Mouse (Mus musculus) adrenal gland, postnatal 14 days (tissue): Measurements from ENCODE around the gene Pla2g15. TPM values are rescaled to one million over a fixed set of nuclear protein-coding genes. Genes with fewer than 3 reads are reported as not detected.

ENCODE experiments used
- DNase-seq: peaks from one replicate; pipeline ENCODE4 v3.0.0; 2021; ENCODE audit warnings: mixed read lengths
- total RNA-seq: library from RNA; stranded (reverse); gene quantifications from 2 replicates; pipeline ENCODE4 v1.2.3, GENCODE M21; 2021

Gene Pla2g15
- total RNA-seq, 1 experiment from 2014 or later, result 13.5 TPM

DNA sequence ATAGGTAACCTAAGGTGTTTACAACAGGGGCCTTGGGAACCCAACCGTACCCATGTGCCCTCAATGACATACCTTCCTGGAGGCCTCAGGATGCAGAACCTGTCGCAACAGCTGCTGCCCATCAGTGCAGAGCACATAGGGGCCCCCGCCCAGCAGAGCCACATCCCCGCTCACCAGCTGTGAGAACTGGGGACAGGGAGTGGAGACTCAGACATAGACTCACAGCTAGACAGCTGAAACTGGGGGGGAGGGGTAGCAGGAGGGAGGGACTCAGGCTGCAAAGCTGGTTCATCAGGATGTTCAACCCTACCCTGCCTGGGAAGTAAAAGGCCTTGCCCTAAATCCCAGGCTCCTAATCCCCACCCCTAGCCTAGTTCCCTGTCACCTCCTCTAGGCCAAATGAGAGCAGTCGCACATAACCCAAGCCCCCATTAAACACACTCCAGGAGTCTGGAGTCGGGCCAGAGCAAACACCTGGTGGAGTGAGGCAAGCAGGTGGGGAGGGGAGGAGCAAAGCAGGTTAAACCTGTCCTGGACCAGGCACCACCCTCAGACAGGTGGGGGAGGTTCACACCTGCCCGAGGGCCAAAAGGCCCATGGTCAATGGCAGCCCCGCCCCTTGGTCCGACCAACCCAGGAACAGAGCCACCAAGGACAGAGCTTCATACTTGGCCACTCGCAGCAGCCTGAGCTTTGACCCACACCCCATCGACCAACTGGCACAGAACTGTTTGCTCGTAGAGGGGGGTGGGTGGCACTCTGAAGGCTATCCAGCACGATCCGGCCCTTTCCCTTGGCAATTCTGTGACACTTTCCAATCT lies 15.2 kb upstream of the Pla2g15 start:
- peak; percentile 43 for DNase-seq

DNA sequence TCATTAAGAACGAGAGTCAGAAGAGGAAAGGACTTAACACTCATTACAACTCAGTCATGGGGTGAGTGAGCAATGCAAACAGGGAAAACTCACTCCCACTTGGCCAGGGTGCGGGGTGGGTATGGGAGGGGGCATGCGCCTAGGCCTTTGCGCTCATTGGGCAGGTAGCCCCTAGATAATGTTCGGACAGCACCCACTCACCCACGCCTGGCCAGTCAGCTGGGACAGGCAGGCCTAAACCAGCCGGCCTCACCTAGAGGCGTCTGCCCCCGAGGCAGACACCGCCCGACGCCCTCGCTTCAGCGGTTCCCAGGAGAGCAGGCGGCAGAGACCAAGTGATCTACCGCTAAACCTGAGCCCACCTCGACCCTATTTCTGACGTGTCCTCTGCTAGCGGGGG lies 14.5 kb upstream of the Pla2g15 start:
- peak; percentile 32 for DNase-seq

DNA sequence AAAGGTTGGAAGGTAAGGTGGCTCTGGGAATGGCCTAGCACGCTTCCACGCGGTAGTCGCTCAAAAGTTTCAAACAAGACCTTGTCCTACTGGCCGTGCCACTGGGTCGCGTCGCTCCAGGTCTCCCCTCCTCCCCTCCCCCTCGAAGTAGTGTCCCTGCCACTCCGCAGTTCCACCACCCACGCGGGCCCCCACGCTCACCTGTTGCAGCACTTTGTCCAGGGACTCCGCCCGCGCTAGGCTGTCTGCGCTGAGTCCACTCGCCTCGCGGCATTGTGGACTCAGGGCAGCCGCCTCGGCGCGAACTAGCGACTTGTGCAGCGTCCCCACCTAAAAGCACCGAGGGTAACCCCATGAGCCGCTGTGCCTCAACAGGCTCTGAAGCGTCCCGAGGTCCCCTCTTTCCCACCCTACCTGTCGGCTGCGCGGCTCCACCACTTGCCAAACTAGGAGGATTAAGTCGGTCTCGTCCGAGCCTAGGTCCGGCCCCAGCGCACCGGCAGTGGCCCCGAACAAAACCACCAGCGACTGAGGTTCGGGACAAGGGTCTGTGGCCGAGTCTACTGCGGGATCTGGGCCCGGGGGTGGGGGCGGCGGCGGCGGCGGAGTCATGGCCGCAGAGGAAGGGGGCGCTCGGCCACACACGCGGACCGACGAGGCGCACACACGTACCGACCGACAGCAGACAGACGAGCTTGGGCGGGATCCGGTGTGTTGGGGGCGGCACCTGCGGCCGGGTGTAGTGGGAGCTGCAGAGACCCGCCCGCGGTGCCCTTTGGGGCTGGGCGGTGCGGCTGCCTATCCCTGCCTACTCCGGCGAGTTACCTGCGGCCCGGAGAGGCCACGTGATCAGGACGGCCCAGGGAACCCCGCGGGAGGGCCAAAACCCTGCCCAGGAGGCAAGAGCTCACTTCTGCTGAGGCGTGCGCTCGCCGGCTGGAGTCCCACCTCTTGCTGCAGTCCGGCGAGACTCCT lies 13.8 kb upstream of the Pla2g15 start, which contains the start of gene Esrp2:
Gene Esrp2 (minus strand): TSS at position 819 of the 975 bp plus-strand sequence.
- peak; percentile 78 for DNase-seq

DNA sequence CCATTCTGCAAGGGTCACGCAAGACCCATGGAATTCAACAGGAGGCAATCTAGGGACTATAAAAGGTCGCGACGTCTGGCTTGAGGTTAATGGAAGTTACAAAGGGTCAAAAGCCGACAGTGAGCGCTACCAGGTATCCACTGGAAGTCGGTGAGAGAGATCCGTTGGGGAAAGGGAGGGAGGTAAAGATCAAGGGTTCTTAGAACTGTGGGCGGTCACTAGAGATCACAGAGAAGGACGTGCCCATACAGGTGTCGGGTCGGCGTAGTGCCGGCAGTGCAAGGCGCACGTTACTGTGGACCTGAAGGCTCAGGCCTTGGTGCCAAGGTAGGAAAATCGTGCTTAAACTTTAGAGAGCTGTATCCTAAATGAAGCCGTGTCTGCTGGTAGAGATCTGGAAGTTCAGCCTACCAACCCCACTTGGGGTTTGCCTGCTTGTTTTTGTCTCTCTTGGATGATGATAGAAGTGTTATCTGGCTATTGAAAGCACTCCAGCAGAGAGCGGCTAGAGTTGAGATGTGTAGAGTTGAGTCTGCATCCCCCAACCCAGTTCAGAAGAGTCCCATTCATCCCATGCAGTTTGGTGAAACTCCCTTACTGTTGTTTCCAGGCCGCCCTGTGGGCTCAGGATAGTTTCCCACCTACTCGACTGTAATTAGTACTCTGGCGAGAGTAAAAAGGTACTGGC lies 12.8 kb upstream of the Pla2g15 start:
- peak; percentile 20 for DNase-seq

DNA sequence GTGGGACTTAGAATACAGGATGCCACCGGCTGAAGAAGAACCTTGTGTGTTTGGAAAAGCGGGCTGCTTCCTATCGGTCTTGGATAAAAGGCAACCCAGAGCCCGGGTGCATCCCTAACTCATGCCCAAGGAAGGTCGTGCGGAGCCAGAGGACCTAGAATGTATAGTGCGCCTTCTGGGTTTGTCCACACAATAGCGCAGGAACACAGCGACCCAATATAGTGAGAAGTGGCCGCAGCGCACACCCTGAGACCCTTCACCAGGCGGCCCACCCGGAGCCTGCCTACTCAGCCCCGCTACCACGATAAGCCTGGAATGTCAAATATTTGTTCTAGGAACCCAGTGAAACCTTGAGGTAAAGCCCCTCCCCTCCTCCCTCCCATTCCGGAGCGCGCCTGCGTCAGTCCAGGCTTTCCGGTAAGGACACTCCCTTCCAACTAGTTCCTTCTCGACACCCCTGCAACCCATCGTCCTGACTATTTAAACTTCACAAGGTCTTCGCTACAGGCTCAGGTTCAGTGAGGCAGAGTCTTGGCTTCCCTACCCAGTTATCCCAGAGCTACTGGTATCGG lies 12.2 kb upstream of the Pla2g15 start:
- peak; percentile 84 for DNase-seq

DNA sequence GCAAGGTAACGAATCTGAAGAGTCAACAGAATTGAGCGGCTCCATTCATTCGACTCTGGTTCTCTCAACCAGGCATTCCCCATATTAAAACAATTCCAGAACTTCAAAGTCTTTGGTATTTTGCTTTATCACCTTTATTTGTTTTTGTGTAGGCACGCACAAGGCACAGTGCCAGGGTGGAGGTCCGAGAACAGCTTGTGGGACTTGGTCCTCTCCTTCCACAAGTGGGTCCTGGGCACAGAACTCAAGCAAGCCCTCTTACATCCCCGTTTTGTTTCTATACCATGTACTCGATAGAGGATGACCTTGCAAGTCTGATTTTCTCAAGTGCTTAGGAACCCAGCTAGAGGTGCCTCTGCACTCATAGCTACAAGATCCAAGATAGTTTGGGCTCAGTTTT lies 11.6 kb upstream of the Pla2g15 start:
- no peak for DNase-seq

DNA sequence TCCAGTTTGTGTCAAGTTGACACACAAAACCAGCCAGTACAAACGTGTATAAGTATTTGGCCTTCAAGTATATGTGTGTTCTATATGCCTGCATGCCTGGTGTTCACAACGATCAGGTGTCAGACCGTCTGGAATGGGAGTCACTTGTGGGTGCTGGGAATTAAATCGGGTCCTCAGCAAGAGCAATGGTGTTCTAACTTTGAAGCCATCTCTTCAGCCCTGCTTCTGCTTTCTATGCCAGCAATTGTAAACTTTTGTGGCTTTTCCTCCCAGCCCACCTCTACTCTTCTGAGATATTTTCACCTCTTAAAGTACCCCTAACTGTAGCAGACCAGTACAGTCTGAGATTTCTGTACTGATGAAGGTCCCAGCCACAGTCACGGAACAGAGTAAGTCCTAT lies 10.0 kb upstream of the Pla2g15 start:
- DNase-seq, result no peak

DNA sequence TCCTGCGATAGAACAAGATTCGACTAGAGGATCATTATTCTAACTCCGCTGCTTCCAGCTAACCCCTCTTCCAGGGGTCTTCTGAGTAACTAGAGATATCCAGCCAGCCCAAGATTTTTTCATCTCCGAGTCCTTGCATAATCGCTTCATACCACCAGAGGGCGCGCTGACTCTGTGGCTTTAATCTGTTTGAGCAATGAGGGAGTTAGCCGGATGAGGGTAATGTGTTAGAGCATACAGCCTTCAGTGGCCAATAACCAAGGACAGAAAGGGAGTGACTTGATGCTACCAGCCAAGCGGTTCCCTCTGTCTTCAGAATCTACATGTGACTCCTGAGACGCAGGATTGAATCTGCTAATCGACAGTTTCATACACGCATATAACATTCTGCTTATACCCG lies 9.4 kb upstream of the Pla2g15 start:
- peak; percentile 91 for DNase-seq

DNA sequence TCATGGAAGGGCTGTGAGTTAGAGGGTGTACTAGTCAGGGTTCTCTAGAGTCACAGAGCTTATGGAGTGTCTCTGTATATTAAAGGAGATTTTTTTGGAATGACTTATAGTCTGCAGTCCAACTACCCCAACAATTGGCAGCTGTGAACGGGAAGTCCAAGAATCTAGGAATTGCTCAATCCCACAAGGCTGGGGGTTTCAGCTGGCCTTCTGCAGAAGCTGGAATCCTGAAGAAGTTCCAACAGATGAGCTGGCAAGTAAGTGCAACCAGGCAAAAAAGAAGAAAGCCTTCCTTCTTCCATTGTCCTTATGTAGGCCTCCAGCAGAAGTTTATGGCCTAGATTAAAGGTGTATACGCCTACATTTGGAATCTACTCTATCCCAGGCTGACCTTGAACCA lies 4.9 kb upstream of the Pla2g15 start:
- DNase-seq, result peak; percentile 47

DNA sequence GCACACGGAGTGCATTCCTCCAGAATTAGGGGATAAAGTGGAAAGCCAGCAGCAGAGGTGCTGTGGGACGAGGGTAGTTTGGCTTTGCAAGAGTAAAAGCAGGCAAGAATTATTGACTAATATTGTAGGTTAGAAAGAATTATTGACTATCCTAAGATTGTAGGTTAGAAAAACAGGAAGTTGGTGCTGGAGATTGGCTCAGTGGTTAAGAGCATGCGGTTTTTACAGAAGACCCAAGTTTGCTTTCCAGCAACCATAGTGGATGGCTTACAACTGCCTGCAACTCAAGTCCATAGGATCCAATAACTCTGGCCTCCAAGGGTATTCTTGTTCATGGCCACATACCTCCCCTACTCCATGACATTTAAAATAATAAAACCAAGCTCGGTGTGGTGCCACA lies 4.2 kb upstream of the Pla2g15 start:
- no peak for DNase-seq

DNA sequence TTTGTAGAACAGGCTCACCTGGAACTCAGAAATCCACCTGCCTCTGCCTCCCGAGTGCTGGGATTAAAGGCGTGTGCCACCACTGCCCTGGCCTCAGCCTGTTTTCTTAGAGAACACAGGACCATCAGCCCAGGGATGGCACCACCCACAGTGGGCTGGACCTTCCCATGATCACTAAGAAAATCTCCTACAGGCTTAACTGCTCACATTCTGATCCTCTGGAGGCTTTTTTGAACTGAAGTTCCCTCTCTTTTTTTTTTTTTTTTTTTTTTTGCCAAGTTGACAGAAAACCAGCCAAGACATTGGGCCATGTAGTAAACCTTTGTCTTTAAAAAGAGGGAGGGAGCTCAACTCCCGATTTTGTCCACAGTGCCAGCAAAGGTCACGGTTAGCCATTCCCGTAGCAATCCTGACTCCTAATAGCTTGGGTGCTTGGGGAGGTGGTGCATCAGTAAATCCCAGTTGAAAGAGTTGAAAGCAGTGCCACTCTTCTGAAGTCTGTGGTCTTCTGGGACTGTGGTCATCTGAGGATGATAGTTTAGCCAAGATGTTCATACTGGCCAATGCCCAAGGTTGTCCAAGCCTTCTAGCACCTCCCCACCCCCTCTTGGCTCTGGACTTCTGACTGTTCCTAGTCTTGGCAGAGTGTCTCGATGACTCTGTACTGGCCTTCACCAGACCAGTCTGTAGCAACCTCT lies 2.2 kb upstream of the Pla2g15 start:
- peak; percentile 91 for DNase-seq

DNA sequence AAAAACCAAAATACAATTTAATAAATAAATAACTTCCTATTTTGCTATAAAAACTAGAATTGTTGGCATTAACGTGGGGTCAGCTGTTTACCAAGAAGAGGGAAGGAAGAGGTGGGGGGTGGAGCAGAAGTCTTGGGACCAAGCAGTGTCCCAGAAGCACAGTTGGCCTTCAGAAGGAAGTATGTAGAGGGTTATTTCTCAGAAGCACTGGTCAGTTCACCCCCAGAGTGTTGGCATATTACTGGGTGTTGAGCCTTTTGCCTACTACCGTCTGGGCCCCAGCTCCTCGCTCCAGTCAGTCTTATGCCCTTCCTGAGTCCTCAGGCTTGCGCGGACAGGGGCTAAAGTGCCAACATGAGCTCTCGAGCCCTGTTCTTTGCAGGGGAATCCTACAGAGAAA lies 1.2 kb upstream of the Pla2g15 start:
- DNase-seq, result peak; percentile 60

DNA sequence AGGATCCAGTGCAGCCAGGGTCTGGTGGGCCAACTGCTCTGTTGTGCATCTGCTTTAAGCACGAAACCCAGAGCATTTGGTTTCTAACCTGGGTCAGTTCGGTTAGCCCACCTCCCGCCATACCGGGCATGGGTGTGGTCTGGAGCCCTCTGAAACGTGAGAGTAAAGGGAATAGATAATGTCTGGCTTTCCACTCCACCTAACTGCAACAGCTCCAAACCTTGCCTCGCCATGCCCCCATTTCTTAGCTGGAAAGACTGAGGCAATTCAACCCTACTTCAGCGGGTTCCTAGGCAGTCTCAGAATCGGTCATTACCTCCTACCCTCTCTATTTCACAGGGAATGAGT lies 428 bp downstream of the Pla2g15 start:
- no peak for DNase-seq

DNA sequence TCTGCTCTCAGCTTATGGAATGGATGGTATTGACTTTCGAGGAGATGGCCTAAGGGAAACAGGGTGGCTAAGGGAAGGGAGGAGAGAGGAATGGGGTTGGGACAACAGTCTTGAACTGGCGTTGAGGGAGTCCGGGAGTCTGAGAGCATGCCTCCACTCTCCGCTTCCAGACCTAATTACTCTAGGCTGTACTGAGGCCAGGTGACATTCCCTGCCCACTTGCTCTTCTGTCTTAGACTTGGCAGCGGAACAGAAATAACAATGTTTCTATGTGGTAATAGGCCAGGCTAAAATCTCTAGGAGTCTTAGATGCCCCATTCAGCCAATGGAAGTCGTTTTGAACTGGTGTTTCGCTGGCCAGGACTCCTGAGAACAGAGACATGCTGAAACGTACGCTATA lies 842 bp downstream of the Pla2g15 start:
- DNase-seq, result peak; percentile 35

DNA sequence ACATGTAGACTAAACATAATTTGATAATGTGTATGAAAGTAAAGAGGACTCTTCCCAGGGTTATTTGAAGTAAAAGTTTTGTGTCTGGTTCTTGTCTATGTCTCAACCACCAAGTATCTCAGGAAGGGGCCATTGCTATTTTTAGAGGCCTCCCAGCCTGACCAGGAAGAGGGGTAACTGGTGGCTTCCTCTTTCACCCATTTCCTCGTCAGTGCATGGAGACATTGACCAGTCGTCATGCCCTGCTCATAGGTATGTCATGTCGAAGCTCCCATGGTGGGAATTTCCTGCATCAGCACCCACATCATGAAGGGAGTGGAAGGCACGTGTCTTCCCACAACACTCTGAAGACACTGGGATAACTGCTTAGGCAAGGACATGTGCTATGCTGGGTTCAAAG lies 2.7 kb downstream of the Pla2g15 start:
- DNase-seq, result no peak

DNA sequence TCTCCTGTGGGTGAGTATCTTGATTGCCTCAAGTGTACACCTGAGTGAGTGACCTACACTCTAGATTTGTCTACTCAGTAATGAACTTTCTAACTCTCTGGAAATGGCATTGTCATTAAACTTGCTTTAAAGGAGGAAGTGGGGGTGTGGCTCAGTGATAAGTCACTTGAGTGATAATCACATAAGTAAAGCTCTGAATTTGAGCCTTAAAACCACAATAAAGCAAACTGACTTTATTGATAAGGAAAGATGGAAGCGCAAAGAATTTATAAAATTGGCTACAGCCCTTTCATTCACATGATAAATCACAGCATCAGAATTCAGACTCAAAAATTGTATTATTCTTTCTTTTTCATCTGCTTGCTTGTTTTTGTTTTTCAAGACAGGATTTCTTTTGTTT lies 7.2 kb downstream of the Pla2g15 start:
- no peak for DNase-seq

DNA sequence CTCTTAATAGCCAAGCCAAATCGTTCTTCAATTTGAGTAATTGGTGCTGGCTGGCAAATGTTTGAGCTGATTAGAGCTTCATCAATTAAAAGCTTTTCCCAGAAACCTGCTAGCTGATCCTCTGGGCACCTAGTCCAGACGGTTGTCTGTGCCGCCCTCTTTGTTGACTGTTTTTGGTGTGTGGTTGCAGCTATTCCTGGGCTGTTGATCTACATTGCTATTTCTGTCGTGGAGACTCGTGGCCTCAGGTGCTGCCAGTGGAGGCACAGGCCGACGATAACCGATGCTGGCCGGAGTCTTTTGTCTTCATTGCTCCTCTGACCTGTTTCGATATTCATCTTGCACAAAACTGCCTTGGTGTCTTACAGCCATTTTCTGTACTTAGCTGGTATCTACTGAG lies 8.2 kb downstream of the Pla2g15 start:
- DNase-seq, result no peak

DNA sequence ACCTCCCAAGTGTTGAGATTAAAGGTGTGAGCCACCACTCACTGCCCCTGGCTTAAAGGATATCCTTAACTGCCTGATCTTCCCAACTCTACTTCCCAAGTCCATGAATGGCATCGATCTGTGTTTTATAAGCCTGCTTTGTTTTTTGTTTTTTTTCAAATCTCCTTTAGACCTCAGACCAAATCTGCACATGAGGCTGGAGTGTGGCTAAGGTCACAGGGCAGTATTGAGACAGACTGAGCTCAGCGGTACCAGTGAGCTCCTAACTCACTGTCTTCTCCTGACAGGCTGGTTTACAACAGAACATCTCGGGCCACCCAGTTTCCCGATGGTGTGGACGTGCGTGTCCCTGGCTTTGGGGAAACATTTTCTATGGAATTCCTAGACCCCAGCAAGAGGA lies 9.7 kb downstream of the Pla2g15 start:
- no peak for DNase-seq

DNA sequence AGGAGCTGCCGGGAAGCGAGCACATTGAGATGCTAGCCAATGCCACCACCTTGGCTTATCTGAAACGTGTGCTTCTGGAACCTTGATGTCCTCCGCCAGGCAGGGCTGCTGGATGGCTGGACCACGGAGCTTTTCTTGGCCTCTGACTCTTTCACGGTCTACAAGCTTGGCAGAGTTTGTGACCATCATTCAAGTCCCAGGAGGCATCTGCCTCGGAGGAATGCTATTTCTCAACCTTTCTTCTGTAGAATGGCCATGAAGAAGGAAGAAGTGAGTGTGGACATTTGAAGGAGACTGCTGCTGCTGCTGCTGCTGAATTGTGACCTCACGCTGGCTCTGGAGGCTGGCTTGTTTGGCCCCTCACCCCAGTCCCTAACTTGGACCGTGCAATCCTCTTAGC lies 13.1 kb downstream of the Pla2g15 start:
- peak; percentile 25 for DNase-seq

DNA sequence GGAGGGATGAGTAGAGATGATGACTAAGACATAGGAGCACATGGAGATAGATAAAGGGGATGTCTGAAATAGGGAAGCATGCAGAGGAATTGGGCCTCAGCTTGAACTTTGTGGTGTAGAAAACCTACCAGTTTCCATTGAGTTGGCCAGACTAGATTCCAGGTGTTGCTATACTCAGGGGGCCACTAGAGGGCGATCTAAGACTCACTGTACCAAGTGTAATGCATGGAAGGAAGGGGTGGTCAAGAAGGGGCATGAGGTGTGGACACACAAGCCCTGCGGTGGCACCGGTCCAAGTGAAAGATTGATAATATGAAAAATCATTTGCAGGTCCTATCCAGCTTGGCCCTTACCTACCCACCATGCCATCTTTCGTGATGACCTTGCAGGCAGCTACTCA lies 15.3 kb downstream of the Pla2g15 start:
- DNase-seq, result peak; percentile 81

DNA sequence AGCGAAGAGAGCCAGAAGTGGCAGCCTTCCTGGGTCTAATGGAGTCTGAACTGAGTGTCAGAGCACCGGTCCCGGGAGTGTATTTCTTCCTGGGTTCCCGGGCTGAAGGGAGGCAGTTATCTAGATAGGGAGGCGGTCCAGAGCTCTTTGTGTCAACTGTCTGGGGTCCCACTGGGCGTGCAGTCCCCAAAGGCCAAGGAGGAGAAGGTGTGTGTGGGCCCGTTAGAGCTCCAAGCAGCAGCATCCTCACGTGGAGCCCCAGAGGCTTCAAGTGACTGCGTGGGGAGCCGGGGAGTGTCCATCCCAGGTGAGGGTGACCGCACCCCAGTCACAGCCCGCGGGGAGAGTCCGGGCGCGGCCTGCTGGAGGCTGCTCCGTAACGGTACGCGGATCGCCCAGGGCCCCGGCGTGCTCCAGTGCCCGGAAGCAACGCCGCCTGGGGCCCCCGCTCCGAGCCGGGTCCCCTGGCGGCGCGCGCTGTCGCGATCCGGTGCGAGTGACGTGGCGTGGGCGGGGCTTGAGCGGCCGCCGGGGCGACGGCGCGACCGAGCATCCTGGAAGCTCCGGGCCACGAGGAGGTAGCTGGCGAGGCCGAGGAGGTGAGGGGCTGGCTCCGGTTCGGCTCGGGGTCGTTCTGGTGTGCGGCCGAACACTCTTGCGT lies 18.3 kb downstream of the Pla2g15 start, which contains the start of gene Slc7a6:
Gene Slc7a6 (plus strand): TSS at position 502 of the 661 bp plus-strand sequence.
- peak; percentile 92 for DNase-seq
